Mouse (Mus musculus) lung, embryonic 14.5 days (tissue): ENCODE results near the gene Tmem56. TPM values are rescaled to one million over a fixed set of nuclear protein-coding genes. Genes with fewer than 3 reads are reported as not detected.

Source experiments
- ATAC-seq: fragments of 200-750 bp; cut with Nextera tagmentation; 2 replicates; pipeline ENCODE4 v1.8.0; 2017; ENCODE audit warnings: mild to moderate bottlenecking, moderate TSS enrichment, moderate library complexity; ENCODE audit not compliant: insufficient read depth
- DNase-seq: peaks from one replicate; pipeline ENCODE4 v3.0.0-alpha.2; 2015
- H3K27ac ChIP-seq: fragments of 300-500 bp; sonication (generic); 2 replicates; pipeline ENCODE4 v1.5.1; 2014; ENCODE audit warnings: low read depth, mild to moderate bottlenecking, moderate library complexity
- H3K27me3 ChIP-seq: fragments of 300-500 bp; sonication (generic); 2 replicates; pipeline ENCODE4 v1.6.1; 2014; ENCODE audit warnings: low read length, control low read depth; ENCODE audit not compliant: insufficient read depth
- H3K36me3 ChIP-seq: fragments of 300-500 bp; sonication (generic); 2 replicates; pipeline ENCODE4 v1.6.1; 2014; ENCODE audit warnings: control low read depth; ENCODE audit not compliant: insufficient read depth
- H3K4me1 ChIP-seq: fragments of 300-500 bp; sonication (generic); 2 replicates; pipeline ENCODE4 v1.6.1; 2014; ENCODE audit warnings: antibody characterized with exemption, control low read depth; ENCODE audit not compliant: insufficient read depth
- H3K4me2 ChIP-seq: fragments of 300-500 bp; sonication (generic); 2 replicates; pipeline ENCODE4 v1.6.1; 2014; ENCODE audit warnings: mild to moderate bottlenecking
- H3K4me3 ChIP-seq: fragments of 300-500 bp; sonication (generic); 2 replicates; pipeline ENCODE4 v1.5.1; 2014; ENCODE audit warnings: low read depth, low read length
- H3K9ac ChIP-seq: fragments of 300-500 bp; sonication (generic); 2 replicates; pipeline ENCODE4 v1.6.1; 2014
- H3K9me3 ChIP-seq: fragments of 300-500 bp; sonication (generic); 2 replicates; pipeline ENCODE4 v1.6.1; 2016; ENCODE audit warnings: low read depth, low read length, control low read depth
- CTCF ChIP-seq: IDR thresholded peaks from 2 replicates; pipeline ENCODE4 v1.5.1; 2016; ENCODE audit warnings: antibody characterized with exemption, low read depth
- WGBS: fragments of 180-500 bp; shearing (Covaris S2); extraction: QIAGEN DNeasy Blood & Tissue Kit; methylation state at CpG from one replicate; pipeline ENCODE4 v1.1.7; 2014; 5-methylcytosine and 5-hydroxymethylcytosine counted together
- polyA plus RNA-seq: library from polyadenylated mRNA; unstranded; fragments of >200 nt; fragmentation: Nextera tagmentation; extraction: Ambion mirVana; gene quantifications from 2 replicates; pipeline ENCODE4 v1.2.1, GENCODE M21; 2014

The Tmem56 gene
- polyA plus RNA-seq, 1 experiment from 2014 or later = 0.34 TPM

GRCm38 (mm10) chr3:121257418-121257817, 25.5 kb downstream of the Tmem56 start:
- H3K27me3 ChIP-seq = peaks cover 33% of the 10 kb centered on the region
- H3K36me3 ChIP-seq = no peaks in the 10 kb centered on the region
- WGBS = 81% methylated on average over 10 of the region's 10 CpGs

GRCm38 (mm10) chr3:121256131-121256530, 26.8 kb downstream of the Tmem56 start:
- Histone ChIP-seq H3K27me3 (peaks cover 21% of the 10 kb centered on the region), H3K4me3 (no peak overlapping the region), H3K4me2 (no peak overlapping the region), H3K36me3 (no peaks in the 10 kb centered on the region), H3K9ac (no peak overlapping the region), H3K9me3 (no peaks in the 10 kb centered on the region), H3K4me1 (0 out of 2 replicates have a peak, but pooled peaks cover 2% of the 10 kb centered on the region), H3K27ac (no peak overlapping the region)
- ATAC-seq (no peak), DNase-seq (no peak)
- WGBS = 79% methylated on average over 8 of the region's 8 CpGs
- TF ChIP-seq CTCF = no peak

More at GRCm38 (mm10) chr3:121257418-121257817, 25.5 kb downstream of the Tmem56 start:
- ATAC-seq (no peak), DNase-seq (no peak)
- Histone ChIP-seq H3K4me1 (no peaks in the 10 kb centered on the region), H3K9me3 (no peaks in the 10 kb centered on the region), H3K4me2 (no peak overlapping the region), H3K4me3 (no peak overlapping the region), H3K9ac (no peak overlapping the region), H3K27ac (no peak overlapping the region)
- TF ChIP-seq CTCF = no peak

- Histone ChIP-seq H3K36me3 (no peaks in the 10 kb centered on the region), H3K9ac (no peak overlapping the region), H3K4me1 (0 out of 2 replicates have a peak, but pooled peaks cover 5% of the 10 kb centered on the region), H3K4me2 (no peak overlapping the region), H3K27me3 (peaks cover 15% of the 10 kb centered on the region), H3K9me3 (no peaks in the 10 kb centered on the region), H3K27ac (no peak overlapping the region), H3K4me3 (no peak overlapping the region)
- DNase-seq = no peak
- ATAC-seq = no peak
- TF ChIP-seq CTCF = no peak
- WGBS = 85% methylated on average over 7 of the region's 7 CpGs
These were observed 27.4 kb downstream of the Tmem56 start for GRCm38 (mm10) chr3:121255501-121255900.

- Histone ChIP-seq H3K4me2 (no peak overlapping the region), H3K4me1 (0 out of 2 replicates have a peak, but pooled peaks cover 5% of the 10 kb centered on the region), H3K27ac (no peak overlapping the region), H3K9me3 (no peaks in the 10 kb centered on the region), H3K36me3 (no peaks in the 10 kb centered on the region), H3K27me3 (no peaks in the 10 kb centered on the region), H3K9ac (no peak overlapping the region), H3K4me3 (no peak overlapping the region)
- WGBS = 53% methylated on average over 19 of the region's 19 CpGs
- peak; percentile 79 for DNase-seq
- TF ChIP-seq CTCF = no peak
- peak; percentile 48; the same call in 1 of the 2 replicates for ATAC-seq
These were observed 32.1 kb downstream of the Tmem56 start for GRCm38 (mm10) chr3:121250576-121251433.

GRCm38 (mm10) chr3:121250048-121250447, 32.9 kb downstream of the Tmem56 start:
- ATAC-seq = peak; percentile 80; the same call in 1 of the 2 replicates
- H3K27me3 ChIP-seq = no peaks in the 10 kb centered on the region
- H3K36me3 ChIP-seq = no peaks in the 10 kb centered on the region
- no peak overlapping the region for H3K9ac ChIP-seq
- peak; percentile 61 for DNase-seq
- no peak overlapping the region for H3K4me3 ChIP-seq
- no peak overlapping the region for H3K27ac ChIP-seq
- H3K9me3 ChIP-seq = no peaks in the 10 kb centered on the region
- no peak for TF ChIP-seq CTCF
- H3K4me1 ChIP-seq = 0 out of 2 replicates have a peak, but pooled peaks cover 5% of the 10 kb centered on the region
- WGBS = 68% methylated on average over 9 of the region's 9 CpGs
- H3K4me2 ChIP-seq = no peak overlapping the region

GRCm38 (mm10) chr3:121242941-121243340, 40.0 kb downstream of the Tmem56 start:
- Histone ChIP-seq H3K4me3 (no peak overlapping the region), H3K4me1 (no peaks in the 10 kb centered on the region; the same call in 1 of the 2 replicates), H3K4me2 (no peak overlapping the region), H3K9me3 (no peaks in the 10 kb centered on the region), H3K36me3 (no peaks in the 10 kb centered on the region), H3K27ac (no peak overlapping the region), H3K9ac (no peak overlapping the region), H3K27me3 (no peaks in the 10 kb centered on the region)
- TF ChIP-seq CTCF = no peak
- no peak for ATAC-seq
- WGBS = 78% methylated on average over 4 of the region's 4 CpGs
- DNase-seq = no peak
